8 mouse cellular contexts compared by ENCODE assay signal in genomic region chr14:8003093-8003670, GRCm38 (mm10). TPM values are rescaled to one million over a fixed set of nuclear protein-coding genes. Genes with fewer than 3 reads are reported as not detected.
A peak's percentile ranks its signal among the peaks of the same experiment; 100 is the strongest.
DNase-seq lines count a peak whose midpoint lies in the region; ATAC-seq and TF ChIP-seq lines count a peak whose summit lies in the region.

No protein-coding gene starts in this region.

- no peaks in the 10 kb centered on the region for H3K79me2 ChIP-seq in C2C12 (ENCODE audit: control insufficient read depth, insufficient read depth)

- peak; percentile 37; the same call in 1 of the 2 replicates for ATAC-seq in lung, embryonic 15.5 days (ENCODE audit: borderline replicate concordance, extremely low read depth, low FRiP score, low TSS enrichment)

- H3K4me3 ChIP-seq in C2C12 (ENCODE audit: insufficient read depth, poor library complexity, severe bottlenecking): peak overlapping the region; percentile 59
- peak overlapping the region; percentile 71 for H3K4me3 ChIP-seq in embryonic facial prominence, embryonic 10.5 days
- peak overlapping the region; percentile 54 for H3K4me3 ChIP-seq in lung, embryonic 15.5 days

- peak; percentile 29 for DNase-seq in NIH3T3 (ENCODE audit: low read depth)
- peak; percentile 65 for DNase-seq in embryonic facial prominence, embryonic 10.5 days (ENCODE audit: low spot score)
- peak; percentile 44 to 72 for DNase-seq in heart, adult 18-20 months
- peak; percentile 81 for DNase-seq in kidney, postnatal 10 days
- DNase-seq in retina, embryonic 14.5 days (ENCODE audit: low spot score): peak; percentile 58
- no peak for DNase-seq in T-cell, adult 2 months (ENCODE audit: low spot score)

- H3ac ChIP-seq in C2C12 (ENCODE audit: control insufficient read depth, insufficient read length, low read depth): peak overlapping the region; percentile 66

- TF ChIP-seq CTCF in C2C12 (IDR thresholded peaks at IDR 0.05; ENCODE audit: control insufficient read depth, insufficient read depth, insufficient read length): no peak

- H3K36me3 ChIP-seq in C2C12 (ENCODE audit: control insufficient read depth, insufficient read depth): no peaks in the 10 kb centered on the region
- no peaks in the 10 kb centered on the region for H3K36me3 ChIP-seq in embryonic facial prominence, embryonic 10.5 days (replicated peaks)
- no peaks in the 10 kb centered on the region for H3K36me3 ChIP-seq in lung, embryonic 15.5 days

- peaks cover 31% of the 10 kb centered on the region for H3K4me1 ChIP-seq in embryonic facial prominence, embryonic 10.5 days
- peaks cover 12% of the 10 kb centered on the region for H3K4me1 ChIP-seq in lung, embryonic 15.5 days

- H3K27me3 ChIP-seq in C2C12 (ENCODE audit: control insufficient read depth, insufficient read depth, insufficient read length): no peaks in the 10 kb centered on the region
- H3K27me3 ChIP-seq in embryonic facial prominence, embryonic 10.5 days (replicated peaks; ENCODE audit: low read depth, poor library complexity, severe bottlenecking): peaks cover 55% of the 10 kb centered on the region
- H3K27me3 ChIP-seq in lung, embryonic 15.5 days: peaks cover 45% of the 10 kb centered on the region

- H3K4me2 ChIP-seq in lung, embryonic 15.5 days: peak overlapping the region; percentile 88

- H3K27ac ChIP-seq in embryonic facial prominence, embryonic 10.5 days (replicated peaks): peak overlapping the region; percentile 78
- 0 out of 2 replicates have a peak overlapping the region, but pooled peaks have one; percentile 18 for H3K27ac ChIP-seq in lung, embryonic 15.5 days

- H3K9me3 ChIP-seq in embryonic facial prominence, embryonic 10.5 days: no peaks in the 10 kb centered on the region
- H3K9me3 ChIP-seq in lung, embryonic 15.5 days: no peaks in the 10 kb centered on the region

- no peaks in the 10 kb centered on the region for H3K79me3 ChIP-seq in C2C12 (ENCODE audit: low read depth)

- H3K9ac ChIP-seq in lung, embryonic 15.5 days: peak overlapping the region; percentile 44

- WGBS in embryonic facial prominence, embryonic 10.5 days: 1% methylated on average over 23 of the region's 23 CpGs
- WGBS in lung, embryonic 15.5 days: under 1% methylated on average over 23 of the region's 23 CpGs

TF ChIP-seq in C2C12, 6 proteins besides CTCF, POLR2A, EP300 and RAD21:
- TF ChIP-seq MYOG (IDR thresholded peaks at IDR 0.05; ENCODE audit: control insufficient read depth, extremely low read depth, insufficient read length) (no peak), FOSL1 (IDR thresholded peaks at IDR 0.05; ENCODE audit: insufficient read depth, low read length, poor library complexity, severe bottlenecking) (no peak), CEBPB (IDR thresholded peaks at IDR 0.05; ENCODE audit: low read depth) (no peak), MYOD1 (IDR thresholded peaks at IDR 0.05; ENCODE audit: control insufficient read depth, insufficient read length, low read depth) (no peak), USF1 (IDR thresholded peaks at IDR 0.05; ENCODE audit: low read depth) (no peak)

RNA-seq across cellular contexts. Expression of gene Abhd6, which starts 0.5 kb away (rescaled TPM):
- 9.0 TPM for polyA plus RNA-seq in C2C12 (2012; fragmentation: generic; extraction: Trizol)
- 16.9 and 17.6 TPM in 2 replicates for polyA plus RNA-seq in embryonic facial prominence, embryonic 10.5 days (2016; fragmentation: Nextera tagmentation; extraction: Ambion mirVana)
- 10 to 100 TPM; 11.0 TPM for total RNA-seq in heart, adult 18-20 months (2021)
- polyA plus RNA-seq in lung, embryonic 15.5 days (2015; fragmentation: Nextera tagmentation; extraction: Ambion mirVana): 13.0 and 15.7 TPM in 2 replicates

RNA-seq across cellular contexts. Expression of gene Dnase1l3, which starts 8.8 kb away (rescaled TPM):
- polyA plus RNA-seq in C2C12 (2012; fragmentation: generic; extraction: Trizol): not detected
- 0.04 TPM in 1 of 2 replicates, not detected in the other for polyA plus RNA-seq in embryonic facial prominence, embryonic 10.5 days (2016; fragmentation: Nextera tagmentation; extraction: Ambion mirVana)
- total RNA-seq in heart, adult 18-20 months (2021): under 1 TPM; 0.15 to 0.95 TPM
- polyA plus RNA-seq in lung, embryonic 15.5 days (2015; fragmentation: Nextera tagmentation; extraction: Ambion mirVana): 0.10 and 0.31 TPM in 2 replicates

RNA-seq across cellular contexts. Expression of gene Gm45521, which starts 46.1 kb away (rescaled TPM):
- not detected for polyA plus RNA-seq in C2C12 (2012; fragmentation: generic; extraction: Trizol)
- 0.48 TPM in 1 of 2 replicates, not detected in the other for polyA plus RNA-seq in embryonic facial prominence, embryonic 10.5 days (2016; fragmentation: Nextera tagmentation; extraction: Ambion mirVana)
- total RNA-seq in heart, adult 18-20 months (2021): not detected
- not detected in 2 replicates for polyA plus RNA-seq in lung, embryonic 15.5 days (2015; fragmentation: Nextera tagmentation; extraction: Ambion mirVana)
